Mouse (Mus musculus) MEL (cell line): ENCODE data around the gene Tnfaip8l3.

Source experiments
- TBP ChIP-seq: IDR thresholded peaks from 2 replicates; pipeline ENCODE4 v1.8.0; 2011; ENCODE audit warnings: low read depth, low read length, improper control_type of control experiment
- USF2 ChIP-seq, 2 experiments: IDR thresholded peaks; 2 replicates each; pipeline ENCODE4 v1.6.1; 2011 to 2012; ENCODE audit warnings: improper control_type of control experiment in 2 of 2, low read length in 2 of 2, borderline replicate concordance in 1 of 2, inconsistent platforms in 1 of 2, low read depth in 1 of 2, mild to moderate bottlenecking in 1 of 2; ENCODE audit not compliant: insufficient read depth in 1 of 2

DNA sequence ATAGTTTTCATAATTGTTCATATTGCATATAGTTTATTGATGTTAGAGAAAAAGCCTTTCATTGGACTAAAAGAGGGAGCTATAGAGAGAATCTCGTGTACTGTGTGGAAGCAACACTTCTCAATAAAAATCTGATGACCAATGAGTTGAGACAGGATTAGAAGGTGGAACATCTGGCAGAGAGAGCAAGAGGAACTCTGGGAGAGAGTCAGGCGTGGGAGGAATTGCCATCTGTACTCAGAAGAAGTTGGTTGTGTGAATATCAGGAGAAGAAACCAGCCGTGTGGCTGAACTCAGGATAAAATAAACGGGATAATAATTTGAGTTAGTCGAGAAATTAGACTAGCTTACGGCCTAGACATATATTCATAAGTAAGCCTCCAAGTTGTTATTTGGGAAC lies 28.9 kb upstream of the Tnfaip8l3 start:
- no peak for TF ChIP-seq USF2 (IDR thresholded peaks at IDR 0.05; ENCODE audit: borderline replicate concordance in 1 of 2, insufficient read depth in 1 of 2, low read depth in 1 of 2, low read length in 2 of 2)
- no peak for TF ChIP-seq TBP
